Mouse (Mus musculus) kidney, postnatal 0 days (tissue): ENCODE measurements around the gene Tns3. TPM values are rescaled to one million over a fixed set of nuclear protein-coding genes. Genes with fewer than 3 reads are reported as not detected.

Experiments used
- ATAC-seq: fragments of 200-750 bp; cut with Nextera tagmentation; replicated peaks from 2 replicates; pipeline ENCODE4 v1.8.0; 2017; ENCODE audit warnings: low read depth, moderate number of reproducible peaks, moderate TSS enrichment, moderate library complexity; ENCODE audit not compliant: low FRiP score
- DNase-seq: peaks from one replicate; pipeline ENCODE4 v3.0.0-alpha.2; 2016; ENCODE audit warnings: low spot score
- H3K27ac ChIP-seq: fragments of 300-500 bp; sonication (generic); 2 replicates; pipeline ENCODE4 v1.5.1; 2014; ENCODE audit warnings: mild to moderate bottlenecking
- H3K27me3 ChIP-seq: fragments of 300-500 bp; sonication (generic); 2 replicates; pipeline ENCODE4 v1.6.1; 2014; ENCODE audit warnings: low read length, mixed read lengths; ENCODE audit not compliant: insufficient read depth
- H3K36me3 ChIP-seq: fragments of 300-500 bp; sonication (generic); 2 replicates; pipeline ENCODE4 v1.6.1; 2014; ENCODE audit warnings: low read length, mixed read lengths; ENCODE audit not compliant: insufficient read depth
- H3K4me1 ChIP-seq: fragments of 300-500 bp; sonication (generic); replicated peaks from 2 replicates; pipeline ENCODE4 v1.6.1; 2014; ENCODE audit warnings: antibody characterized with exemption, low read length, mixed read lengths; ENCODE audit not compliant: insufficient read depth
- H3K4me2 ChIP-seq: fragments of 300-500 bp; sonication (generic); 2 replicates; pipeline ENCODE4 v1.6.1; 2014; ENCODE audit warnings: mild to moderate bottlenecking, low read length, moderate library complexity, mixed read lengths
- H3K4me3 ChIP-seq: fragments of 300-500 bp; sonication (generic); replicated peaks from 2 replicates; pipeline ENCODE4 v1.5.1; 2014; ENCODE audit warnings: low read depth, low read length
- H3K9ac ChIP-seq: fragments of 300-500 bp; sonication (generic); 2 replicates; pipeline ENCODE4 v1.6.1; 2014; ENCODE audit warnings: low read depth, low read length
- H3K9me3 ChIP-seq: fragments of 300-500 bp; sonication (generic); replicated peaks from 2 replicates; pipeline ENCODE4 v1.6.1; 2016; ENCODE audit warnings: low read length, inconsistent platforms, mixed read lengths
- CTCF ChIP-seq: IDR thresholded peaks from 2 replicates; pipeline ENCODE4 v1.5.1; 2016; ENCODE audit warnings: antibody characterized with exemption, low read depth, mild to moderate bottlenecking, moderate library complexity
- WGBS: fragments of 180-500 bp; shearing (Covaris S2); extraction: QIAGEN DNeasy Blood & Tissue Kit; methylation state at CpG from one replicate; pipeline ENCODE4 v1.1.7; 2014; 5-methylcytosine and 5-hydroxymethylcytosine counted together
- polyA plus RNA-seq: library from polyadenylated mRNA; unstranded; fragments of >200 nt; fragmentation: Nextera tagmentation; extraction: Ambion mirVana; gene quantifications from 2 replicates; pipeline ENCODE4 v1.2.1, GENCODE M21; 2015

Gene Tns3
- polyA plus RNA-seq, 1 experiment from 2014 or later, result 17.6 TPM

DNA sequence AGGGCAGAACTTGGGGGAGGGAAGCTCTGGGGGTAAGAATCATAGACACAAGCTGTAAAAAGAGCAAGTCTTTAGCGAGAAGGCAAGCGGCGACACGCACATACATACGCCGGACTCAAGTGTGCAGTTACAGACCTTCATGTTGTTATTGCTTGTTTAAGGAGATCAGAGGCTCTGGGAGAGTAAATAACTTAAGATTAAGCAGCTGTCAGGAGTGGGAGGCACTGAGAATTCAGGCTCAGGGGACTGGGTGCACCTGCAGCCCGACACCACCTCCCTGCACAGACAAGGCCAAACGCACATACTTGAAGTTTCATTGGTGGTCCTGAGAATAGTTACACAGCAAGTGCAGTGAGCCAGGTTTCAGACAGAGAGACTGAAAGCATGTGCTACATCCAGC lies 169.3 kb downstream of the Tns3 start:
- Histone ChIP-seq H3K4me2 (no peak overlapping the region), H3K4me1 (peaks cover 7% of the 10 kb centered on the region; the same call in 1 of the 2 replicates), H3K4me3 (no peak overlapping the region), H3K27me3 (no peaks in the 10 kb centered on the region), H3K36me3 (peaks cover 40% of the 10 kb centered on the region), H3K9me3 (no peaks in the 10 kb centered on the region), H3K9ac (no peak overlapping the region), H3K27ac (no peak overlapping the region)
- WGBS, result 56% methylated on average over 8 of the region's 8 CpGs
- TF ChIP-seq CTCF, result no peak
- ATAC-seq (no peak), DNase-seq (no peak)

GRCm38 (mm10) chr11:8493931-8494490 lies 170.3 kb downstream of the Tns3 start:
- no peaks in the 10 kb centered on the region for H3K9me3 ChIP-seq
- TF ChIP-seq CTCF, result no peak
- no peak overlapping the region for H3K9ac ChIP-seq
- H3K36me3 ChIP-seq, result peaks cover 41% of the 10 kb centered on the region
- ATAC-seq, result no peak
- H3K27me3 ChIP-seq, result no peaks in the 10 kb centered on the region
- H3K27ac ChIP-seq, result no peak overlapping the region
- H3K4me3 ChIP-seq, result no peak overlapping the region
- peaks cover 7% of the 10 kb centered on the region; the same call in 1 of the 2 replicates for H3K4me1 ChIP-seq
- no peak overlapping the region for H3K4me2 ChIP-seq
- WGBS, result 55% methylated on average over 8 of the region's 8 CpGs
- DNase-seq, result no peak

DNA sequence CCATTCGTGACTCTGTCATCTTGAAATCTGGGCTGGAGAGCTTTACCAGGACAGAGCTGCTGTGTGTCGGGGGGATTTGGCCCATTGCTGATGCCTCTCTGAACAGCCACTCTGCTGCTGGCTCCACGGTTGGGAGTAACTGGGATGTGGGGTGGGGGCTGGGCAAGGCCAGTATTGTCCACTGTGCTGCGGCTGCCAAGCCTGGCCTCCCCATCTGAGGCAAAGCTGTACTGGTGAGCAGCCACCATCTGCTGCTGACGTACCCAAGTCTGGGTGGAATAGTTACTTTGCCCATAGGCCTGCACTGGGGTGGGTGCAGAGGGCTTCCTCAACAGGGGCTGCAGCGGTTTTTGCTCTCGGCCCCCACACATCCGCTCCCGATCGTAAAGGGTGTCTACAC lies 172.0 kb downstream of the Tns3 start:
- Histone ChIP-seq H3K4me3 (no peak overlapping the region), H3K27ac (no peak overlapping the region), H3K36me3 (peaks cover 37% of the 10 kb centered on the region), H3K4me2 (no peak overlapping the region), H3K27me3 (no peaks in the 10 kb centered on the region), H3K9me3 (no peaks in the 10 kb centered on the region), H3K4me1 (peaks cover 7% of the 10 kb centered on the region; the same call in 1 of the 2 replicates), H3K9ac (no peak overlapping the region)
- WGBS, result 92% methylated on average over 10 of the region's 10 CpGs
- no peak for TF ChIP-seq CTCF
- DNase-seq (no peak), ATAC-seq (no peak)

DNA sequence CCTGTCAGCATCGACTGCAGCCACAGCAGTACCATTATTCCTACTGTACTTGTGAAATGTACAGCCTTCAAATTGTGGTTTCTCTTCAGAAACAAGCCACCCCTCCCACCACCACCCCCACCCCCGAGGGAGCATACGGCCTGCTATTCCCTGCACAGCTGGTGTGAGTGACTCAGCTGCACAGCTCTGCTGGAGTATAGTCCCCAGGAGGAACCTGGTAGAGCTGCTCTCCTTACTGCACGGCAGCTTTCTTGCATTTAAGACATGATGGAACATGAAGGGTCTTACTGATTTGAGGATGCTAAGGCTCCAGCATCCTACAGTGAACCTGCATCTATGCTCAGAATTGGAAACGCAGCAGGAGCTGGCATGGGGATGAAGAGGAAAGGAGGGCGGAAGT lies 176.1 kb downstream of the Tns3 start:
- H3K9ac ChIP-seq, result no peak overlapping the region
- no peak for TF ChIP-seq CTCF
- no peaks in the 10 kb centered on the region for H3K27me3 ChIP-seq
- peaks cover 29% of the 10 kb centered on the region for H3K36me3 ChIP-seq
- no peak overlapping the region for H3K4me2 ChIP-seq
- 74% methylated on average over 6 of the region's 6 CpGs for WGBS
- H3K4me1 ChIP-seq, result no peaks in the 10 kb centered on the region
- no peak for ATAC-seq
- H3K27ac ChIP-seq, result no peak overlapping the region
- no peak for DNase-seq
- no peaks in the 10 kb centered on the region for H3K9me3 ChIP-seq
- H3K4me3 ChIP-seq, result no peak overlapping the region

GRCm38 (mm10) chr11:8486552-8486951 lies 177.8 kb downstream of the Tns3 start:
- Histone ChIP-seq H3K27me3 (no peaks in the 10 kb centered on the region), H3K9me3 (no peaks in the 10 kb centered on the region), H3K36me3 (peaks cover 12% of the 10 kb centered on the region; the same call in 1 of the 2 replicates), H3K4me3 (no peak overlapping the region), H3K4me2 (no peak overlapping the region), H3K27ac (no peak overlapping the region), H3K9ac (no peak overlapping the region), H3K4me1 (no peaks in the 10 kb centered on the region)
- no peak for ATAC-seq
- DNase-seq, result no peak
- TF ChIP-seq CTCF, result no peak
- 84% methylated on average over 4 of the region's 4 CpGs for WGBS

DNA sequence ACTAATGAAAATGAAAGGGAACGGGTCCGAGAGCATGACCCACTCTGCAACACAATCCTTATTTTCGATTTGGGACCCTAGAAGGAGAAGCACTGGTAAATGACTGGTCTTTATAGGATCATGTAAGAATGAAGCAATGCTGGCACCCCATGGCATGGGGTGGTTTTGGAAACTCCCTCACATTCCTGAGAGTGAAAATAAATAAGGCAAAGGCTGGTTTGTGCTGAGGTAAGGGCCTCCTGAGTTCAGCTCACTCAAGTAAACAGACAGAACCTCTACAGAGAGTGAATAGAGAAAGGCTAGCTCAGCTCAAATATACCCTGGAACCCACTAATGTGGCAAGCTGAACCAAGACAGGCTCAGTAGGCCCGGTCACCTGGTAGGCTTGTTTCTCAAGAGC lies 179.8 kb downstream of the Tns3 start:
- WGBS, result 85% methylated on average over 4 of the region's 4 CpGs
- H3K27me3 ChIP-seq, result no peaks in the 10 kb centered on the region
- no peaks in the 10 kb centered on the region for H3K4me1 ChIP-seq
- TF ChIP-seq CTCF, result no peak
- H3K4me2 ChIP-seq, result no peak overlapping the region
- DNase-seq (no peak), ATAC-seq (no peak)
- peaks cover 3% of the 10 kb centered on the region; the same call in 1 of the 2 replicates for H3K36me3 ChIP-seq
- no peak overlapping the region for H3K4me3 ChIP-seq
- no peaks in the 10 kb centered on the region for H3K9me3 ChIP-seq
- no peak overlapping the region for H3K9ac ChIP-seq
- no peak overlapping the region for H3K27ac ChIP-seq

DNA sequence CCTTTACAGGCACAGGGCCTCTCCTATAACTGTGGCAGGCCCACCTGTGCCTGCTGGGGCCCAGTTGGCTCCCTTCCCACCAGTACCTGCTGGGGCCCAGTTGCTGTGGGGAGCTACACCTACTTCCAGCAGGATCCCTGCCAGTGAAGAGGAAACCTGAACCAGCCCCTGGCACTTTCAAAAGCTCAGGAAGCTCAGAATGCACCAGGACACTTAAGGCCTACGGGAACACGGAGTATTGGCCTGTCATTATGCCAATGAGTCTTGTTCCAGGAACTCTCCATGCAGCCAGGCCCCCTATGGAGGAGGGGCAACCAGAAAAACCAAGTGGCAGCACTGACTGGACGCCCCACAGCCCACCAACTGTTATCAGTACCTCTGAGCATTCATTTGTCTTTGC lies 181.6 kb downstream of the Tns3 start:
- DNase-seq (no peak), ATAC-seq (no peak)
- H3K9ac ChIP-seq, result no peak overlapping the region
- H3K4me1 ChIP-seq, result no peaks in the 10 kb centered on the region
- 45% methylated on average over 3 of the region's 3 CpGs for WGBS
- no peak overlapping the region for H3K4me3 ChIP-seq
- H3K9me3 ChIP-seq, result no peaks in the 10 kb centered on the region
- no peak for TF ChIP-seq CTCF
- H3K27me3 ChIP-seq, result no peaks in the 10 kb centered on the region
- H3K4me2 ChIP-seq, result no peak overlapping the region
- peaks cover 15% of the 10 kb centered on the region for H3K36me3 ChIP-seq
- H3K27ac ChIP-seq, result no peak overlapping the region
